Mouse (Mus musculus) heart, adult 2 months (tissue): ENCODE measurements at regions not wholly inside any gene's neighbourhood (a gene's known extent, or its start where the extent isn't known, plus 50 kb on each side); places are given as distances from the start of the nearest gene placed in this dataset.

ENCODE experiments used
- CTCF ChIP-seq: fragments of 200-600 bp; IDR thresholded peaks from 2 replicates; pipeline ENCODE4 v1.8.1; 2022; ENCODE audit warnings: antibody characterized with exemption, mild to moderate bottlenecking, moderate library complexity
- EP300 ChIP-seq: fragments of 200-500 bp; IDR thresholded peaks from 2 replicates; pipeline ENCODE4 v1.6.1; 2011; ENCODE audit warnings: low read depth, low read length, control low read depth; ENCODE audit not compliant: insufficient read depth

DNA sequence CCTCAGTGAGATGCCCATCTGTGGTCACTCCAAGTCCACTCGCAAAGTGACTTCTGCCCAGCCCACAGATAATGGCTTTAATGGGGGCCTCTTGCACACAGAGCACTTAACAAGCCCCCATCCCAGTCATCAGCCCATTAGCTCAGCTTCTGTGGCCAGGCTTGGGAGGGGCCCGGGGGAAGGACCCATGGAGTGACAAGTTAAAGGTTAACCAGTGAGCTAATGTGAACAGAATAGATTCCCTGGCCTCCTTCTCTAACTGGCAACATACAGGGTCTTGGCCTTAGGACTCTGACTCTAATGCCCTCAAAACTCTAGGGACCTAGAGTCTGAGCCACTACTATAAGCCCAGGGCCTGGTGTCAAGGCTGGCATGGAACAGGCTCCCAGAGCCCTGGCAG, 94.3 kb upstream of the Unc5b start:
- TF ChIP-seq CTCF (no peak), EP300 (no peak)
